In genomic region chr10:53634160-53634559, GRCm38 (mm10) we compare ENCODE assay signal across 17 mouse cellular contexts.
"Had no signal": no experiment of that assay in that cellular context is flagged by ENCODE, and none has a peak within 500 bp of the region (broad histone marks: within the 10 kb centered on the region; RNA-seq: fewer than 3 reads in every experiment).

No protein-coding gene starts in this region.

- H3K27me3 ChIP-seq: neural tube, embryonic 12.5 days; neural tube, embryonic 13.5 days; neural tube, embryonic 15.5 days; stomach, embryonic 15.5 days had no signal

- H3K4me2 ChIP-seq: neural tube, embryonic 12.5 days; neural tube, embryonic 13.5 days; neural tube, embryonic 15.5 days; stomach, embryonic 15.5 days had no signal

- H3K36me3 ChIP-seq: neural tube, embryonic 12.5 days; neural tube, embryonic 13.5 days; stomach, embryonic 15.5 days had no signal

- H3K9me3 ChIP-seq: neural tube, embryonic 12.5 days; neural tube, embryonic 13.5 days; neural tube, embryonic 15.5 days; stomach, embryonic 15.5 days had no signal

- H3K4me3 ChIP-seq: neural tube, embryonic 12.5 days; neural tube, embryonic 13.5 days; neural tube, embryonic 15.5 days; stomach, embryonic 15.5 days had no signal

- H3K4me1 ChIP-seq: neural tube, embryonic 12.5 days; neural tube, embryonic 15.5 days; stomach, embryonic 15.5 days had no signal

- DNase-seq: retina, postnatal 1 day; right cerebral cortex, adult 18-20 months; right cerebral cortex, postnatal 14 days; right cerebral cortex, postnatal 25 days; right cerebral cortex, postnatal 4 days; spleen, adult 18-20 months; thymus, adult 18-20 months; thymus, adult 2 months; thymus, postnatal 14 days; thymus, postnatal 25 days; thymus, postnatal 36 days; thymus, postnatal 4 days had no signal

- H3K27ac ChIP-seq: neural tube, embryonic 12.5 days; neural tube, embryonic 13.5 days; neural tube, embryonic 15.5 days; stomach, embryonic 15.5 days; stomach, postnatal 0 days had no signal

- H3K9ac ChIP-seq: neural tube, embryonic 12.5 days; neural tube, embryonic 13.5 days; neural tube, embryonic 15.5 days; stomach, embryonic 15.5 days had no signal
